Mouse (Mus musculus): Measurements from ENCODE around the gene Hist1h2be. TPM values are rescaled to one million over a fixed set of nuclear protein-coding genes. Genes with fewer than 3 reads are reported as not detected.

Hist1h2be gene
- total RNA-seq (2021), result 10 to 100 TPM; 25.3 to 25.8 TPM
- long read RNA-seq, experiment 1, partial matches to known transcripts, result 2 of 3 reads
- long read RNA-seq, experiment 1, other reads (novel, unspliced or antisense), result 0 of 3 reads
- long read RNA-seq, experiment 2, partial matches to known transcripts, result 3 of 4 reads
- long read RNA-seq, experiment 2, other reads (novel, unspliced or antisense), result 0 of 4 reads

DNA sequence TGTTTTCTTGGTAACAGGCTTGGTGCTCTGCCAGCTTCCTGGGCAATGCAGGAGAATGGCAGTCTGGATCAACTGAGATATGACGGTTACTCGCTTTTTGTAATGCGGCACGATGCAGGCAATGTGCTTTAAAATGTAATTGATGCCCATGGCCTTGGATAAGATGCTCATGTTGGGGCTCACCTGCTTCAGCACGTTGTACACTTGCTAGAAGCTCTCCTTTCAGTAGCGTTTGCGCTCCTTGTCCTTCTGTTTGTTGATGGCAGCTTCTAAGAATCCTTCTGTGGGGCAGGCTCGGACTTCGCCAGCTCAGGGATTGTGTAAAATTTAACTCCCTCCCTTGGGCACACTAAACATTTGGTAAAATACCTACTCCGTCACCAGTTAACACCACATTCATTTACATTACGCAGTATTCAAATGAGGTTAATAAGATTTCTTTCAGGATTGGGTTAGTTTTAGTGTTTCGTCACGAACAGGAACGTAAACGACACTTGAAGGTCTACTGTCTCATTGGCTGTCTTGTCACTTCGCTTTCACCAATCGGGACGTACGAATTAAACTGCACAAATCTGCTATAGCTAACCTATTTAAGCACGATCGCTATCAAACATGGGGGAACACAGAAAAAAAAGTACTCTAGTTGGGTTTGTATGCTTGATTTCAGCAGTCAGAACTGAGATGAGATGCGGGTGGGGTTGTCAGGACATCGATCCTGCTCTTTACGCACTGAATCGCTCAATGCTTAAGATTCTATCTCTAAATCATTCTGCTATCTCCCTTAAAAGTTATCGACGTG is at the start of gene Hist1h2be:
TSS of gene Hist1h2be (minus strand) at position 392 of the 799 bp plus-strand sequence.
- intact Hi-C loops (cut with DNase I; ENCODE audit: low total_unique reads), result loop anchor here (10.0 kb wide), 1 partner anchor 74 kb away; the partner anchor contains the start of genes Hist1h1t and Hist1h4c

DNA sequence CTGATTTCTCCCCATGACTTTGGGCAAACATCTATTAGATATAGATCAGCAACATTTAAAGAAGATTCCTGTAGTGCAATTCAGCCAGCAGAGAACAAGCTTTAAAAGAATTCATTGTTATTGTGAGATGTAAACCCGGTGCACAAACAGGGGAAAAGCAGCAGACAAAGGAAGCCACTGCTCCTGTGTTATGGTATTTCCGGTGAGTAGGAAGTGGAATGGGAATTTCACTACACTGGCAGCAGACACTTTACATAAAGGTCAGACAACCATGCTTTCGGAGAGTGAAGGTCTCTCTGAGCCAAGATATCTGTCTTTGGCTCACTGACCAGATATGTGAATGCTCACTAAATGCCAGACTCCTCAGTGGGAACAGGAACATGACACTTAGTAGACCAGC is 41.6 kb upstream of the Hist1h2be start:
- no peak for DNase-seq
- intact Hi-C loops (cut with DNase I; ENCODE audit: low total_unique reads), result no loop called here

More for the DNA sequence above, at the start of gene Hist1h2be:
- DNase-seq, result peak; percentile 49

DNA sequence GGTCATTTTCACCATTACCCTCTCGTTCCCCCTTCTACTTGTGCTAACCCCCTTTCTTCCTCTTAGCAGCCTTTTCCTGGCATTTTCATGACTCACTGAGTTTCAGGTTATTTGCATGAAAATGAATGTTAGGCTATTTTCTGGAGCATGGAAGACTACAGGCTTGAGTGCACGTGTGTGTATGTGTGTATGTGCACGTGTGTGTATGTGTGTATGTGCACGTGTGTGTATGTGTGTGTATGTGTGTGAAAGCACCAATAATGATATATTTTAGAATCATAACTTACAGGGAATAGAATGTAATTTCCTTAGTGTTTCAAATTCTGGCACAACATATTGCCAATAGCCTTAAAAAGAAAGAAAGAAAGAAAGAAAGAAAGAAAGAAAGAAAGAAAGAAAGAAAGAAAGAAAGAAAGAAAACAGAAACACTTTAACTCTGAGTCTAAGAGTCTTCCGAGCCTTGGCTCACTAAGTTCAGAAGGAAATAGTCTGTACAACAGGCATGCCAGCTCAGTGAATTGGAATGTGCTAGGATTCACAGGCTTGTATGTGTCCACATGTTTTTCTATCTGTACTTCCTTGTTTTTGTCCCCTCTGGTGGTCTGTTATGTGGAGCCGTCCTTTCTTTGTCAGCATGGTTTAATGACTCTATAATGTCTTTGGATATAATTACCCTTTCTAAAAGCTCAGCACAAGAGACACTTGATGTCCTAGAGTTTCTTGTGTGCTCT is 38.9 kb upstream of the Hist1h2be start:
- intact Hi-C loops (cut with DNase I; ENCODE audit: low total_unique reads), result no loop called here
- DNase-seq, result no peak

DNA sequence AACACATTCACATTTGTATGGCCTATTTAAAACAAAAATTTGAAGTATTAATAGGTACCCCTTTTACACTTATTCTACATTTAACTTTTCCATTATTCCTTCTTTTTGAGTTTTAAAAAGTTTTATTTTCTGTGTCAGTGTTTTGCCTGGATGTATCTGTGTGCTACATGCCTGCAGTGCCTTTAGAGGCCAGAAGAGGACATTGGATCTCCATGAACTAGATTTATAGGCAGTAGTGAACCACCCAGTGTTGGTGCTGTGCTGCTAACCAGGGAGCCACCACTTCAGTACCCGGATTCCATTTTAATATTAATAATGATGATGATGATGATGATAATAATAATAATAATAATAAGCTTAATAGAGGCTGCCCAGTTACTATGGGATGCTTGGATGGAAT is 9.7 kb upstream of the Hist1h2be start:
- intact Hi-C loops (cut with DNase I; ENCODE audit: low total_unique reads), result no loop called here
- no peak for DNase-seq

DNA sequence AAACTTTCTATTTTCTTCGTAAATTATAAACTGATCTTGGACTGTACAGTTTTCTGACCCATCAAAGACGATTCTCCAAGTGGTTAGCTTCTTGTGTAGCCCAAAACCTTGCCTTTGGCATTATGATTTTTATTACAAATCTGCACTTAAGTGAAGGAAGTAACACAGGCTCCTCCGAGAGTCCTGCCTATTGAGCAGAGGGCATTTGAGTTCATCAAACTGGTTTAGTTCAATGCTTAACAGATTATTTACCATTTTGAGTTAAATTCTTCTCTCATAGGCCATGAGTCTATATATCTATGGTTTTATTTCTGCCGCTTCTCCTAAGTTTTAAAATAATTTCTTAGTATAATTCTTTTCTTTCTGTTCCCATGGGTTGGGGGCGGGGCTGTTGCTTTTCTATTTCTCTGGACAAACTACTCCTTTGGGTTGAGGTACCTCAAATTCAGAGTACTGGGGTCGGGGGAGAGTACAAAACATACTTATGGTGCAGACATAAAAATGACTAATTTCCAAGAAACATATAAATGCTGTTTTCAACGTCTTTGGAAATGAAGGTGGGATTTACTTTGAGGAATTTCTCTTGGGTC is 2.0 kb upstream of the Hist1h2be start:
- intact Hi-C loops (cut with DNase I; ENCODE audit: low total_unique reads), result loop anchor here (10.0 kb wide), 1 partner anchor 72 kb away; the partner anchor contains the start of genes Hist1h1t and Hist1h4c
- peak; percentile 9 for DNase-seq

DNA sequence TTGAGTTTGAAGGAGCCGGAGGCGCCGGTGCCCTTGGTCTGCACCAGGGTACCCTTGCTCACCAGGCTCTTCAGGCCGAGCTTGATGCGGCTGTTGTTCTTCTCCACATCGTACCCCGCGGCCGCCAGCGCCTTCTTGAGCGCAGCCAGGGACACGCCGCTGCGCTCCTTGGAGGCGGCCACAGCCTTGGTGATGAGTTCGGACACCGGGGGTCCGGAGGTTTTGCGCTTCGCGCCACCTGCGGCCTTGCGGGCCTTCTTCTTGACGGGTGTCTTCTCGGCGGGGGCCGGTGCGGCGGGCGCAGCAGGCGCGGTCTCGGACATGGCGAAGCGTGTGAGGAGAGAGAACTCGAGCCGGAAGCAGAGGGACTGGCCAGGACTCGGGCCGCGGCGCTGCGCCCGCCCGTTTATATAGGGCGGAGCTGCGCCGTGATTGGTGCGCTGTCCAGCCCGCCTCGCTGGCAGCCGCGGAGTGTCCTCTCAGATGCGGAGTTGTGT is 1.3 kb upstream of the Hist1h2be start, which contains the start of gene Hist1h1e:
TSS of gene Hist1h1e (minus strand) at position 384 of the 497 bp plus-strand sequence.
- DNase-seq, result peak; percentile 91
- intact Hi-C loops (cut with DNase I; ENCODE audit: low total_unique reads), result loop anchor here (10.0 kb wide), 1 partner anchor 73 kb away; the partner anchor contains the start of genes Hist1h1t and Hist1h4c

DNA sequence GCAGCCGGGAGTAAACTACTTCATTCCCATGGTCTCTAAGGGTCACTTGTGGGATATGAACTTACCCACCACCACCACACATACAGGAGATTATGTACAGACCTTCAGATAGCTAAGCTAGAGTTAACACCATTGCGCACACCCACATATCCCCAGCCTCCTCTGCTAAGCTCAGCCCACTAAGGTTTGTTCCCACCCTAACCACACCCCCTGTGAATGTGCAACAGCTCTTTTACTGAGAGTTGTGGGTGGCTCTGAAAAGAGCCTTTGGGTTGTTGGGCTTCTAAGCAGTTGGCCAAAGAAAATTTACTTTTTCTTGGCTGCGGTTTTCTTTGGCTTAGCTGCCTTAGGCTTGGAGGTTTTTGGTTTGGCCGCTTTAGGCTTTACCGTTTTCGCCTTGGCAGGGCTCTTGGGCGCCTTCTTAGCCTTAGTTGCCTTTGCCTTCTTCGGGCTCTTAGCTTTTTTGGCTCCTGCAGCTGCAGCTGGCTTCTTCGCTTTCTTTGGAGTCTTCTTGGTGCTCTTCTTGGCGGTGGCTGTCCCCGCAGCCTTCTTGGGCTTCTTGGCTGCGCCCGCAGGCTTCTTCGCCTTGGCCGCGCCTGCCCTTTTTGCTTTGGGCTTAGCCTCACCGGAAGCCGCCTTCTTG is 729 bp upstream of the Hist1h2be start:
- intact Hi-C loops (cut with DNase I; ENCODE audit: low total_unique reads), result loop anchor here (10.0 kb wide), 1 partner anchor 73 kb away; the partner anchor contains the start of genes Hist1h1t and Hist1h4c
- DNase-seq, result peak; percentile 66

DNA sequence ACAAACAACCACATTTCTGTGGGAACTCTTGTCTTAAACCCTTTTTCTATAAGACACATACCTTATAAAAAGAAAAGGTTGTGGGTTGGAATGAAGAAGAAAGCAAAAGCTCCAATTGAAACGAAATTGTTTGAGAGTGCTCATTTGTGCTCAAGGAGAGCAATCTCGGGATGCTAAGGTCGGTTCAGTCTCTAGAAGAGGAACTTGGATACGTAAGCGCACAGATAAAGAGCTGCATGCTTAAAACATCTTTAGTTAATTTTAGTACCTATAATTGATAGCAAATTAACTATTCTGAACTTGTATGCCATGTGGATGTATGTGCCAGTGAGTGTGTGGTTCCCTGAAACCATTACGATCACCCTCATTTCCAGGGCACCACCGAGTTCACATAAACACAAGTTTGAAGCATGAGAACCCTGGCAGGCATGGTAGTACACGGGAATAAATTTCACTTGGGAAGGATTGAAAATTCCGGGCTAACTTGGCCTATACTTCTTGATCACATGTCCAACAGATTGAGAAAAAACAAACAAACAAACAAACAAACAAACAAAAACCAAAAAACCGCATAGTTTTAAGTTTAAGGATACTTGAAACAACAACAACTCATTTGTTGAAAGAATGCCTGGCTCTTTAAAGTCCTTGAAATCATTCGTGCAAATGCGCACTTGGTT is 730 bp downstream of the Hist1h2be start:
- intact Hi-C loops (cut with DNase I; ENCODE audit: low total_unique reads), result loop anchor here (10.0 kb wide), 1 partner anchor 75 kb away; the partner anchor contains the start of genes Hist1h1t and Hist1h4c
- no peak for DNase-seq

DNA sequence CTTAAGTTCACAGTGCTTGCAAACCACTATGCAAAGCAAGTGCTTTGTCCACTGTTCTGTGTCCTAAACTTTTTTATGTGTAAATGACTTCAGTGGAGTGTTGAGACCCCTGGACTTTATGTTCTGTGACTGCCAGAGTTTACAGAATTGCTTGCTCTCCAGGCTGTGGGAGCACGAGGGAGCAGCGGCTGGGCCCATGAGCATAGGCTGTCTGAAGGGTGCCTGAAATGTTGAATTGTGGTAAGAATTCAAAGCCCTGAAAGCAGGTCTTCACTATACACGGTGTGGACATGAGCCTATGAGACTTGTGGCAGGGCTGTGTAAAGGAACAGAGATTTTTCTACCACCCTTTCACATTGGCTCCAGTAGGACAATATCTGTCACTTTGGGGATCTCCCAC is 9.3 kb downstream of the Hist1h2be start:
- intact Hi-C loops (cut with DNase I; ENCODE audit: low total_unique reads), result no loop called here

DNA sequence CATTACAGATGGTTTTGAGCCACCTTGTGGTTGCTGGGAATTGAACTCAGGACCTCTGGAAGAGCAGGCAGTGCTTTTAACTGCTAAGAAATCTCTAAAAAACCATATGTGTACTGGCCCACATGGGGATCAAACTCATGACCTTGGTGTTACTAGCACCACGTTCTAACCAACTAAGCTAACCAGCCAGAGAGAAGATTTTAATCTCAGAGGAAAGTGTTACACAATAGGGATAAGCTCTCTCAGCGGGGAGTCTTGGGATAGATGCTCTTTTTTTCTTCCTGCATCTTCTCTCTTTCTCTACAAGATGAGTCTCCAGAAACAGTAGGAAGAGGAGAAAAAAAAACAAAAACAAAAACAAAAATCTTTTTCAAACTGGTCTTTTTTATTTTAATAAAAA is 10.5 kb downstream of the Hist1h2be start:
- no peak for DNase-seq
- intact Hi-C loops (cut with DNase I; ENCODE audit: low total_unique reads), result no loop called here

More for the DNA sequence above, 9.3 kb downstream of the Hist1h2be start:
- no peak for DNase-seq

DNA sequence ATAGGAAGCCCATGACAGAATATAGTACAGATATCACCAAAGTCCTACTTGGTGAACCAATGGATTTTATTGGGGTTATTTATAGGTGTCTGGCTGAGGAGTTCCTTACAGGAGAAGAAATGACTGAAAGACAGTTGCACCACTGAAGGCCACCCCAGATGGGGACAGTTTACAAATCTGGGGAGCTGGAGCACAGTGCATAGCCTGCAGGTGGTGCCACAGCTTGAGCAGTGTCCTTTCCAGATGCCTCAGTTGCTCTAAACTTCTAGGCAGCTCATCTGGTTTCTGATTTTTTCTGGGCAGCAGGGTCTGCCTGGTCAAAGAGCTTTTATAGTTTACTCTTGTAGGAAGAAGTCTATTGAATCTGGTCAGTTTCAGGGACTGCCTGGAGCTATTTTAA is 11.1 kb downstream of the Hist1h2be start:
- intact Hi-C loops (cut with DNase I; ENCODE audit: low total_unique reads), result no loop called here
- DNase-seq, result no peak

DNA sequence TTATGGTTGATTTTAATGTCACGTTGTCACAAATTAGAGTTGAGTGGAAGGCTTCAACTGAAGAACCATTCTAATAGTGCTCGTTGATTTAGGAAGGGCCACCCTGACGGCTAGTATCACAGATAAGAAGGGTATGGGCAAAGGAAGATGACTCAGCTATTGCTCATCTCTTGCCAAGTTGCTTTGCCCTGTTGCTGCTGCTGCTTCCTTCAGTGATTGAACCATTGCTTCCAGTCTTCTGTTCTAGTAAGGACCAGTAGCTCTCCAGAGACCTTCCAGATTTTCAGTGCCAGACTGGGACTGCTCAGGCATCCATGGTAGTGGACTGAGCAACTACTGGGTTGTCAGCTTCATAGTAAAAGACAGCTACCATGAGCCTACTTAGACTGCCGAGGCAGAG is 11.7 kb downstream of the Hist1h2be start:
- DNase-seq, result no peak
- intact Hi-C loops (cut with DNase I; ENCODE audit: low total_unique reads), result no loop called here

DNA sequence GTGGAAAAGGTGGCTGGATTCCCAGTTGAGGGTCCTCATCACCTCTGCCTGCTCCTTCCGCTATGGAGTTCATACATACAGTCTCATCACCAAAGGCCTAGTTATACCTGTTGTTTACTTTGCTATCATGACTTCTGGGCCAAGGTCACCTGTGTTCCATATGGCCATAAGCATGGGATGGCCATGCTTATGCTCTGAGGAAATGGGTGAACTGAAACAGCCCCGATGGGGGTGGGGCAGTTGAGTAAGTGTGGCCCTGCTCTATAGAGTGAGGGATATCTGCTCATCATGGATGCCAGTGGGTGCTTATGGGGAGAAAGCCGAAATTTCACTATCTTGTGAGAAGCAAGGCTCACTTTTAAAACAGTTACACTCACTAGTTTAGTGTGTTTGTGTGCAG is 15.9 kb downstream of the Hist1h2be start:
- no peak for DNase-seq
- intact Hi-C loops (cut with DNase I; ENCODE audit: low total_unique reads), result no loop called here

DNA sequence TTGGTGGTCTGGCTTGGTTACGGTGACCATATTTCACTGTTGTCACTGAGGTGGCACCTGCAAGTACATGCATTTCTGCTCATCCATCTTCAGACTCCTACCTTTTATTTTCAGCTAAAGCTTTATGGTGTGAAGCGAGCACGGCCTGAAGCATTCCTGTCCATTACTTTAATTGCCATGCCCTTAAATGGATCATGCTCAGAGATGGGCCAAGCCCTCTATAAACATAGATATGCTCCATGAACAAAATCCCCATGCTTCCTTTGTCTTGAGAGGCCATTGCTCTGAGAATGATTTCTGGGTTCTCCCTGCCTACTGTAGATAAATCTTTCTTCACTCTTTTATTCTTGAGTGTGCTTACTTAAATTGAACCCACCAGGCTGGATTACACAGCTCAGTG is 16.5 kb downstream of the Hist1h2be start:
- DNase-seq, result no peak
- intact Hi-C loops (cut with DNase I; ENCODE audit: low total_unique reads), result no loop called here

DNA sequence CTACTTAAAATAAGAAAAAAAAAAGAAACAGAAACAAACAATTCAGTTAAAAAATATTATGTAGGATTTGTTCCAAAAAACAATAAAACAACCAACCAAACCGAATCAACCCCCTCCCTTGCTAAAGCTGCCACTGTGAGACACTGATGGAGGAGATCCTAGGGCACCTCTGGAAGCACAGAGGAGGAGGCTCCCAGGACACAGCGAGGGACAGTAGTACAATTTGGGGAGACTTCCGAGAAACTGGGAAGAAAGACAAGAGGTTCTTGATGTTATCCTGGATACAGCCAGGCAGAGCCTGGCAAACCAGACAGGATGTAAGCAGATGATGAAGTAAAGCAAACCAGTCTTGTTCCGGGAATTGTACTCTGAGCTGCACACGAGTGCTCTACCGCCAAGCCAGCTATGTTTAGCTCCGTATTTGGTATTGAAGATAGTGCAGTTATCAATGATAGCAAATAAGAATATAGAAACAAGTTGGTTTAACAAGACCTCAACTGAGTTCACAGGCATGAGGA is 17.7 kb downstream of the Hist1h2be start:
- intact Hi-C loops (cut with DNase I; ENCODE audit: low total_unique reads), result no loop called here
- no peak for DNase-seq

DNA sequence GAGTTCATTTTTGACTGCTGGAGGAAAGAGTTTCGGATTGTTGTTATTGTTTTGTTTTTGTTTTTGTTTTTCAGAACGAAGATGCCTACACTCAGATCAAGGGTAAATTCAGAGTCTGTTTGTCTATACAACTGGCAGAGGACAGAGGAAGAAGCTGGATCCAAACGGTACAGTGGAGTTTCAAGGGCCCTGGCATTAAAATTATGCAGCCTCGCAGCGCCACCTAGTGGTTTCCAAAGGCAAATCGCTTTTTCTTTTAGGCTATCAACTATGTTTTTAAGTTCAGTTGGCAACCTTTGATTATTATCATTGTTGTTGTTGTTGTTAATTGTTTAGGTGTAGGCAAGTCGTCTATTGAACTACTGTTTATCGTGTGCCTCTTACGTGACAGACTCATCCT is 23.0 kb downstream of the Hist1h2be start:
- intact Hi-C loops (cut with DNase I; ENCODE audit: low total_unique reads), result loop anchor here (10.0 kb wide), 1 partner anchor 173 kb away; the partner anchor contains the start of gene Abt1
- peak; percentile 68 for DNase-seq

DNA sequence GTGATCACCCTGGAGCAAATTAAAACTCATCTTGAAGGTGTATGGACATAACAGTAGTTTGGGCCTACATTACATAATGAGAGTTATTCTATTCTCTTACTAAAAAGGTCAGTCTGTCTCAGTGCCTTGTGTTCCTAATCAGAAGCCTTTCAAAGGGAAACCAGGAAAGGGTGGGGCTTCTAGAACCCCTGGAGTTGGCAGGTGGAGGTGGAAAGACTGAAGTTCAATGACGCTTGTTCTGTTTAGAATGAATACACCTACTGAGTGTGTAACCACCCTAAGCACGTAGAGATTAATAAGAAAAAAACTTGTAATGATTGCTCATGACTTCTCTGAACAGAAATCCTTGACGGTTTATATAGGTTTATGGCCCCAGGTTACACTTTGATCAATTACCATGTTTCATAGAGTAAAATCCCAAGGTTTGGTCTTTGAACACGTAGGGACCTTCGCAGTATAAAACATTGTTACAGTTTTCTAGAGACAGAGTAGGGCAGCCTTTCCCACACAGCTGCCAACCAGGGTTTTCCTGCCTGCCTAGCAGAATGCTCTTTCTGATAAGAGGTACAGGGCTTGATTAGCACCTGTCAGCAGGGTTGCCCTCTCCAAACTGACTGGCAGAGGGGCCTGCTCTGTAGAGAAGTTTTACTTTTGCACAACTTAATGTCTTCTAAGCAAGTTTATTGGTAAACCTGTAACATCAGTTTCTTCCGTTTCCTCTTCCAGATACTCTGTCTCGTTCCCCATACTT is 25.1 kb downstream of the Hist1h2be start:
- no peak for DNase-seq
- intact Hi-C loops (cut with DNase I; ENCODE audit: low total_unique reads), result loop anchor here (10.0 kb wide), 1 partner anchor 171 kb away; the partner anchor contains the start of gene Abt1

Measured in gastrocnemius, postnatal 14 days (tissue).